Mouse (Mus musculus) embryonic fibroblast, embryonic 13.5 days (primary cell): ENCODE data around the gene Smg8.

Source experiments
- CTCF ChIP-seq: IDR thresholded peaks from 2 replicates; pipeline ENCODE4 v1.5.1; 2011; ENCODE audit warnings: mild to moderate bottlenecking, control low read depth, low read length, moderate library complexity, borderline replicate concordance; ENCODE audit not compliant: insufficient read depth
- POLR2A ChIP-seq: IDR thresholded peaks from 2 replicates; pipeline ENCODE4 v1.6.1; 2011; ENCODE audit warnings: low read depth, mild to moderate bottlenecking, control low read depth, low read length, moderate library complexity

DNA sequence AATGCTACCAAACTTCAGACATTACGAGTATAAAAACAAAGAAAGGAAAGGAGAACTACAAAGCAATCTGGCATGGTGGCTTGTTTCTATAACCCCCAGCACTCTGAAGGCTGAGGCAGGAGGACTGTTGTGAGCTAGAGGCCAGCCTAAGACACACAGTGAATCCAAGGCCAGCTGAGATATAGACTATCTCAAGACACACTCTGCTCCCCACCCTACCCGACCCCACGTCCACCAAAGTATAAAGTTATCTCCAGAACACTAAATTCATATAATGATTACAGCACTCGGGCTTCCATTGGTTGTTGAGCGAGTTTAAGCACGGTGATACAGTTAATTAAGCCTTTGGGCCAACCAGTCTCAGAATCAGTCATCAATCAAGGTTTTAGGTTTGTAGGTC is 30.3 kb downstream of the Smg8 start:
- no peak for TF ChIP-seq CTCF
- no peak for TF ChIP-seq POLR2A
